Mouse (Mus musculus): ENCODE data around the gene Rfx8. TPM values are rescaled to one million over a fixed set of nuclear protein-coding genes. Genes with fewer than 3 reads are reported as not detected.

Rfx8 gene
- polyA plus RNA-seq, 1 experiment from 2014 or later = not detected

GRCm38 (mm10) chr1:39636660-39637059 lies 84.1 kb downstream of the Rfx8 start:
- Histone ChIP-seq H3K9me3 (ENCODE audit: low read length) (no peaks in the 10 kb centered on the region), H3K4me2 (ENCODE audit: low read depth, low read length) (no peak overlapping the region), H3K36me3 (replicated peaks; ENCODE audit: insufficient read depth, low read length) (no peaks in the 10 kb centered on the region), H3K4me1 (ENCODE audit: insufficient read depth) (no peaks in the 10 kb centered on the region), H3K4me3 (ENCODE audit: low read depth, low read length) (no peak overlapping the region), H3K9ac (replicated peaks) (no peak overlapping the region), H3K27ac (ENCODE audit: low read depth) (no peak overlapping the region), H3K27me3 (ENCODE audit: insufficient read depth, low read length) (no peaks in the 10 kb centered on the region)
- peak; percentile 50; the same call in 1 of the 2 replicates for ATAC-seq
- WGBS (ENCODE audit: insufficient replicate concordance) = 12% methylated on average over 5 of the region's 5 CpGs
- peak; percentile 21 for DNase-seq
- TF ChIP-seq CTCF (IDR thresholded peaks at IDR 0.05; ENCODE audit: low read depth) (no peak), EP300 (IDR thresholded peaks at IDR 0.05; ENCODE audit: low read depth) (no peak)

- Histone ChIP-seq H3K4me1 (ENCODE audit: insufficient read depth) (no peaks in the 10 kb centered on the region), H3K9ac (replicated peaks) (no peak overlapping the region), H3K9me3 (ENCODE audit: low read length) (no peaks in the 10 kb centered on the region), H3K27me3 (ENCODE audit: insufficient read depth, low read length) (no peaks in the 10 kb centered on the region), H3K4me3 (ENCODE audit: low read depth, low read length) (no peak overlapping the region), H3K4me2 (ENCODE audit: low read depth, low read length) (no peak overlapping the region), H3K27ac (ENCODE audit: low read depth) (no peak overlapping the region), H3K36me3 (replicated peaks; ENCODE audit: insufficient read depth, low read length) (no peaks in the 10 kb centered on the region)
- TF ChIP-seq EP300 (IDR thresholded peaks at IDR 0.05; ENCODE audit: low read depth) (no peak), CTCF (IDR thresholded peaks at IDR 0.05; ENCODE audit: low read depth) (no peak)
- DNase-seq (no peak), ATAC-seq (no peak)
- 22% methylated on average over 5 of the region's 5 CpGs for WGBS (ENCODE audit: insufficient replicate concordance)
Observed at GRCm38 (mm10) chr1:39636196-39636595, 84.6 kb downstream of the Rfx8 start.

- no peak overlapping the region for H3K4me3 ChIP-seq (ENCODE audit: low read depth, low read length)
- H3K9ac ChIP-seq (replicated peaks) = no peak overlapping the region
- no peaks in the 10 kb centered on the region for H3K9me3 ChIP-seq (ENCODE audit: low read length)
- DNase-seq (no peak), ATAC-seq (no peak)
- H3K4me1 ChIP-seq (ENCODE audit: insufficient read depth) = no peaks in the 10 kb centered on the region
- no peaks in the 10 kb centered on the region for H3K27me3 ChIP-seq (ENCODE audit: insufficient read depth, low read length)
- H3K4me2 ChIP-seq (ENCODE audit: low read depth, low read length) = no peak overlapping the region
- WGBS (ENCODE audit: insufficient replicate concordance) = 77% methylated on average over 9 of the region's 9 CpGs
- H3K27ac ChIP-seq (ENCODE audit: low read depth) = no peak overlapping the region
- TF ChIP-seq CTCF (IDR thresholded peaks at IDR 0.05; ENCODE audit: low read depth) (no peak), EP300 (IDR thresholded peaks at IDR 0.05; ENCODE audit: low read depth) (no peak)
- no peaks in the 10 kb centered on the region for H3K36me3 ChIP-seq (replicated peaks; ENCODE audit: insufficient read depth, low read length)
Observed at GRCm38 (mm10) chr1:39628606-39629005, 92.2 kb downstream of the Rfx8 start.

GRCm38 (mm10) chr1:39625491-39625890 lies 95.3 kb downstream of the Rfx8 start:
- TF ChIP-seq CTCF (IDR thresholded peaks at IDR 0.05; ENCODE audit: low read depth) (no peak), EP300 (IDR thresholded peaks at IDR 0.05; ENCODE audit: low read depth) (no peak)
- H3K27ac ChIP-seq (ENCODE audit: low read depth) = no peak overlapping the region
- DNase-seq (no peak), ATAC-seq (no peak)
- H3K9ac ChIP-seq (replicated peaks) = no peak overlapping the region
- no peaks in the 10 kb centered on the region for H3K36me3 ChIP-seq (replicated peaks; ENCODE audit: insufficient read depth, low read length)
- H3K27me3 ChIP-seq (ENCODE audit: insufficient read depth, low read length) = no peaks in the 10 kb centered on the region
- 65% methylated on average over 3 of the region's 3 CpGs for WGBS (ENCODE audit: insufficient replicate concordance)
- no peaks in the 10 kb centered on the region for H3K4me1 ChIP-seq (ENCODE audit: insufficient read depth)
- no peak overlapping the region for H3K4me3 ChIP-seq (ENCODE audit: low read depth, low read length)
- H3K4me2 ChIP-seq (ENCODE audit: low read depth, low read length) = no peak overlapping the region
- no peaks in the 10 kb centered on the region for H3K9me3 ChIP-seq (ENCODE audit: low read length)

GRCm38 (mm10) chr1:39623729-39624128 lies 97.1 kb downstream of the Rfx8 start:
- H3K9ac ChIP-seq (replicated peaks) = no peak overlapping the region
- no peak for DNase-seq
- WGBS (ENCODE audit: insufficient replicate concordance) = 36% methylated on average over 1 of the region's 1 CpGs
- no peaks in the 10 kb centered on the region for H3K36me3 ChIP-seq (replicated peaks; ENCODE audit: insufficient read depth, low read length)
- ATAC-seq = no peak
- no peak for TF ChIP-seq CTCF (IDR thresholded peaks at IDR 0.05; ENCODE audit: low read depth)
- no peaks in the 10 kb centered on the region for H3K4me1 ChIP-seq (ENCODE audit: insufficient read depth)
- no peak overlapping the region for H3K4me2 ChIP-seq (ENCODE audit: low read depth, low read length)
- no peak overlapping the region for H3K27ac ChIP-seq (ENCODE audit: low read depth)
- H3K27me3 ChIP-seq (ENCODE audit: insufficient read depth, low read length) = no peaks in the 10 kb centered on the region
- no peaks in the 10 kb centered on the region for H3K9me3 ChIP-seq (ENCODE audit: low read length)
- no peak overlapping the region for H3K4me3 ChIP-seq (ENCODE audit: low read depth, low read length)

- Histone ChIP-seq H3K36me3 (replicated peaks; ENCODE audit: insufficient read depth, low read length) (no peaks in the 10 kb centered on the region), H3K9me3 (ENCODE audit: low read length) (no peaks in the 10 kb centered on the region), H3K27ac (ENCODE audit: low read depth) (no peak overlapping the region), H3K4me3 (ENCODE audit: low read depth, low read length) (no peak overlapping the region), H3K27me3 (ENCODE audit: insufficient read depth, low read length) (no peaks in the 10 kb centered on the region), H3K4me2 (ENCODE audit: low read depth, low read length) (no peak overlapping the region), H3K4me1 (ENCODE audit: insufficient read depth) (no peaks in the 10 kb centered on the region), H3K9ac (replicated peaks) (no peak overlapping the region)
- DNase-seq (no peak), ATAC-seq (no peak)
- 64% methylated on average over 5 of the region's 5 CpGs for WGBS (ENCODE audit: insufficient replicate concordance)
- no peak for TF ChIP-seq EP300 (IDR thresholded peaks at IDR 0.05; ENCODE audit: low read depth)
- no peak for TF ChIP-seq CTCF (IDR thresholded peaks at IDR 0.05; ENCODE audit: low read depth)
Observed at GRCm38 (mm10) chr1:39623106-39623505, 97.7 kb downstream of the Rfx8 start.

GRCm38 (mm10) chr1:39618524-39618923 lies 102.3 kb downstream of the Rfx8 start:
- TF ChIP-seq EP300 (IDR thresholded peaks at IDR 0.05; ENCODE audit: low read depth) = no peak
- 60% methylated on average over 8 of the region's 8 CpGs for WGBS (ENCODE audit: insufficient replicate concordance)
- no peak for ATAC-seq

More at GRCm38 (mm10) chr1:39618524-39618923, 102.3 kb downstream of the Rfx8 start:
- Histone ChIP-seq H3K4me1 (ENCODE audit: insufficient read depth) (peaks cover 2% of the 10 kb centered on the region; the same call in 1 of the 2 replicates), H3K9ac (replicated peaks) (no peak overlapping the region), H3K27ac (ENCODE audit: low read depth) (no peak overlapping the region), H3K27me3 (ENCODE audit: insufficient read depth, low read length) (no peaks in the 10 kb centered on the region), H3K4me2 (ENCODE audit: low read depth, low read length) (no peak overlapping the region), H3K36me3 (replicated peaks; ENCODE audit: insufficient read depth, low read length) (no peaks in the 10 kb centered on the region), H3K4me3 (ENCODE audit: low read depth, low read length) (no peak overlapping the region), H3K9me3 (ENCODE audit: low read length) (no peaks in the 10 kb centered on the region)
- no peak for DNase-seq
